Mouse (Mus musculus) CH12.LX (cell line): Measurements from ENCODE around the gene Nkd1. TPM values are rescaled to one million over a fixed set of nuclear protein-coding genes. Genes with fewer than 3 reads are reported as not detected.

Source experiments
- DNase-seq: peaks from one replicate; pipeline ENCODE4 v3.0.0-alpha.2; 2013; ENCODE audit errors: extremely low read depth
- H3K27ac ChIP-seq: 2 replicates; pipeline ENCODE4 v1.5.1; 2012; ENCODE audit warnings: low read depth, mild to moderate bottlenecking, control low read depth, moderate library complexity; ENCODE audit not compliant: insufficient read depth
- H3K27me3 ChIP-seq: replicated peaks from 2 replicates; pipeline ENCODE3; 2012; ENCODE audit warnings: inconsistent platforms
- H3K36me3 ChIP-seq, 2 experiments: replicated peaks in 1 of 2; 2 replicates each; pipeline versions ENCODE3 to v1.6.1; 2012; ENCODE audit warnings: inconsistent platforms in 1 of 2, low read length in 1 of 2, mild to moderate bottlenecking in 1 of 2, mixed read lengths in 1 of 2, moderate library complexity in 1 of 2; ENCODE audit not compliant: control insufficient read depth in 1 of 2, insufficient read depth in 1 of 2
- H3K4me1 ChIP-seq, 2 experiments: 2 replicates each; pipeline ENCODE4 v1.6.1; 2012; ENCODE audit warnings: inconsistent platforms in 1 of 2, moderate library complexity in 1 of 2; ENCODE audit not compliant: insufficient read depth in 2 of 2, control insufficient read depth in 1 of 2
- H3K4me2 ChIP-seq: 2 replicates; pipeline ENCODE4 v1.6.1; 2012; ENCODE audit warnings: low read depth, mild to moderate bottlenecking, control low read depth; ENCODE audit not compliant: poor library complexity, insufficient read depth, severe bottlenecking
- H3K4me3 ChIP-seq, 3 experiments: fragments of 150-350 bp in 1 of 3; sonication (generic) in 1 of 3; replicated peaks in 1 of 3; 2 replicates each; pipeline versions ENCODE3 to v1.5.1; 2011 to 2012; ENCODE audit warnings: low read depth in 2 of 3, low read length in 2 of 3, mild to moderate bottlenecking in 2 of 3, moderate library complexity in 2 of 3, control low read depth in 1 of 3, improper control_type of control experiment in 1 of 3, inconsistent platforms in 1 of 3, mixed read lengths in 1 of 3; ENCODE audit not compliant: poor library complexity in 1 of 3
- H3K79me2 ChIP-seq: replicated peaks from 2 replicates; pipeline ENCODE4 v1.6.1; 2012; ENCODE audit warnings: mild to moderate bottlenecking, moderate library complexity; ENCODE audit not compliant: control insufficient read depth, poor library complexity, insufficient read depth, severe bottlenecking; ENCODE audit errors: extremely low read depth
- H3K9ac ChIP-seq: 2 replicates; pipeline ENCODE4 v1.6.1; 2012; ENCODE audit warnings: low read depth, mild to moderate bottlenecking, control low read depth, moderate library complexity; ENCODE audit not compliant: insufficient read depth
- H3K9me3 ChIP-seq: replicated peaks from 2 replicates; pipeline ENCODE3; 2012; ENCODE audit warnings: low read length, inconsistent platforms, mixed read lengths
- BHLHE40 ChIP-seq: IDR thresholded peaks from 2 replicates; pipeline ENCODE4 v1.6.1; 2011; ENCODE audit warnings: mild to moderate bottlenecking, low read depth, low read length, improper control_type of control experiment
- HCFC1 ChIP-seq: IDR thresholded peaks from 2 replicates; pipeline ENCODE4 v1.6.1; 2012; ENCODE audit warnings: low read depth, mild to moderate bottlenecking, inconsistent platforms, low read length, improper control_type of control experiment
- IRF4 ChIP-seq: IDR thresholded peaks from 2 replicates; pipeline ENCODE4 v1.6.1; 2014; ENCODE audit warnings: low read depth, mild to moderate bottlenecking, inconsistent platforms, low read length, improper control_type of control experiment
- MAFK ChIP-seq: IDR thresholded peaks from 2 replicates; pipeline ENCODE4 v1.6.1; 2011; ENCODE audit warnings: low read length, improper control_type of control experiment; ENCODE audit not compliant: insufficient replicate concordance
- MAX ChIP-seq: IDR thresholded peaks from 2 replicates; pipeline ENCODE4 v1.6.1; 2011; ENCODE audit warnings: low read length, improper control_type of control experiment
- MYC ChIP-seq: IDR thresholded peaks from 2 replicates; pipeline ENCODE4 v1.6.1; 2011; ENCODE audit warnings: low read depth, mild to moderate bottlenecking, improper control_type of control experiment, low read length
- NRF1 ChIP-seq: IDR thresholded peaks from 2 replicates; pipeline ENCODE4 v1.6.1; 2014; ENCODE audit warnings: low read depth, mild to moderate bottlenecking, inconsistent platforms, low read length, improper control_type of control experiment, moderate library complexity
- PAX5 ChIP-seq: IDR thresholded peaks from 2 replicates; pipeline ENCODE4 v1.6.1; 2012; ENCODE audit warnings: low read length, inconsistent platforms, mixed read lengths
- POLR2AphosphoS2 ChIP-seq: IDR thresholded peaks from 2 replicates; pipeline ENCODE4 v1.6.1; 2011; ENCODE audit warnings: low read depth, low read length, improper control_type of control experiment
- SIN3A ChIP-seq: IDR thresholded peaks from 2 replicates; pipeline ENCODE4 v1.6.1; 2012; ENCODE audit warnings: low read length, improper control_type of control experiment, inconsistent platforms
- SMC3 ChIP-seq: IDR thresholded peaks from 2 replicates; pipeline ENCODE4 v1.6.1; 2011; ENCODE audit warnings: low read depth, low read length, improper control_type of control experiment
- UBTF ChIP-seq: IDR thresholded peaks from 2 replicates; pipeline ENCODE4 v1.6.1; 2012; ENCODE audit warnings: low read depth, mild to moderate bottlenecking, inconsistent platforms, low read length, improper control_type of control experiment, moderate library complexity
- USF1 ChIP-seq: IDR thresholded peaks from 2 replicates; pipeline ENCODE4 v1.6.1; 2014; ENCODE audit warnings: low read depth, mild to moderate bottlenecking, inconsistent platforms, low read length, improper control_type of control experiment
- ZC3H11A ChIP-seq: IDR thresholded peaks from 2 replicates; pipeline ENCODE4 v1.6.1; 2012; ENCODE audit warnings: low read depth, mild to moderate bottlenecking, inconsistent platforms, low read length, improper control_type of control experiment
- ZKSCAN1 ChIP-seq: IDR thresholded peaks from 2 replicates; pipeline ENCODE4 v1.6.1; 2012; ENCODE audit warnings: low read depth, inconsistent platforms, low read length, improper control_type of control experiment, borderline replicate concordance
- ZMIZ1 ChIP-seq: IDR thresholded peaks from 2 replicates; pipeline ENCODE4 v1.6.1; 2012; ENCODE audit warnings: low read depth, mild to moderate bottlenecking, inconsistent platforms, low read length, improper control_type of control experiment
- ZNF384 ChIP-seq: IDR thresholded peaks from 2 replicates; pipeline ENCODE4 v1.6.1; 2012; ENCODE audit warnings: low read depth, low read length, improper control_type of control experiment, inconsistent platforms
- dilution Hi-C: fragments of 300-500 bp; cut with MboI; formaldehyde crosslinking; loops from 2 replicates; pipeline ENCODE4 v1.14.3; 2020; ENCODE audit warnings: low sequenced_read_pairs; ENCODE audit not compliant: extremely low pct_unique_long_range_greater_than_20kb, extremely low pct_ligation_motif_present
- in situ Hi-C: fragments of 300-500 bp; cut with MboI; formaldehyde crosslinking; loops from 3 replicates; pipeline ENCODE4 v1.14.3; 2019; ENCODE audit warnings: low sequenced_read_pairs, low pct_ligation_motif_present, low pct_unique_long_range_greater_than_20kb, mixed read lengths
- polyA plus RNA-seq: library from polyadenylated mRNA; unstranded; fragments of >175 nt; gene quantifications from 2 replicates; pipeline ENCODE4 v1.2.1, GENCODE M21; 2012; ENCODE audit warnings: low read depth; ENCODE audit not compliant: insufficient read length
- total RNA-seq, 2 experiments: library from RNA; depleted of rRNA; stranded (reverse); fragments of 300-350 nt in 1 of 2; fragments of >200 nt in 1 of 2; gene quantifications; 2 replicates each; pipeline ENCODE4 v1.2.3; 2012 to 2014

Nkd1 gene
- total and polyA plus RNA-seq, 3 experiments, result 0.24 to 0.67 (median 0.30) TPM

- no peak overlapping the region for H3K27ac ChIP-seq
- dilution Hi-C loops, result no loop called here
- H3K36me3 ChIP-seq, result no peaks in the 10 kb centered on the region
- no peak overlapping the region for H3K4me3 ChIP-seq
- H3K4me1 ChIP-seq, result peaks cover 2 to 30% of the 10 kb centered on the region in 2 experiments; a peak in 2 of 4 replicates
- no peak for DNase-seq
- in situ Hi-C loops, result loop anchor here (25.0 kb wide), 1 partner anchor 341 kb away; the partner anchor contains the start of gene Adcy7
- no peak overlapping the region for H3K9ac ChIP-seq
- H3K27me3 ChIP-seq, result no peaks in the 10 kb centered on the region
- H3K79me2 ChIP-seq, result no peaks in the 10 kb centered on the region
- H3K9me3 ChIP-seq, result peaks cover 8% of the 10 kb centered on the region
- TF ChIP-seq IRF4, result no peak
- no peak for TF ChIP-seq BHLHE40
- TF ChIP-seq PAX5, result no peak
- no peak overlapping the region for H3K4me2 ChIP-seq
Observed at GRCm38 (mm10) chr8:88603446-88603989, 82.4 kb downstream of the Nkd1 start.

GRCm38 (mm10) chr8:88604065-88605038 is 83.2 kb downstream of the Nkd1 start:
- DNase-seq, result no peak
- dilution Hi-C loops, result no loop called here
- Histone ChIP-seq H3K9me3 (peaks cover 8% of the 10 kb centered on the region), H3K27ac (no peak overlapping the region), H3K79me2 (no peaks in the 10 kb centered on the region), H3K27me3 (no peaks in the 10 kb centered on the region), H3K9ac (no peak overlapping the region), H3K4me1 (peaks cover 0 to 31% of the 10 kb centered on the region in 2 experiments; a peak in 2 of 4 replicates), H3K4me2 (no peak overlapping the region), H3K36me3 (no peaks in the 10 kb centered on the region), H3K4me3 (no peak overlapping the region)
- in situ Hi-C loops, result loop anchor here (25.0 kb wide), 1 partner anchor 342 kb away; the partner anchor contains the start of gene Adcy7
- TF ChIP-seq POLR2AphosphoS2, result no peak
- no peak for TF ChIP-seq MAFK
- TF ChIP-seq UBTF, result no peak
- TF ChIP-seq MYC, result no peak
- no peak for TF ChIP-seq HCFC1
- no peak for TF ChIP-seq IRF4
- no peak for TF ChIP-seq SIN3A
- TF ChIP-seq ZC3H11A, result no peak
- no peak for TF ChIP-seq MAX
- no peak for TF ChIP-seq SMC3
- no peak for TF ChIP-seq NRF1
- TF ChIP-seq BHLHE40, result no peak
- no peak for TF ChIP-seq ZMIZ1
- TF ChIP-seq USF1, result no peak
- no peak for TF ChIP-seq ZKSCAN1
- no peak for TF ChIP-seq ZNF384
